ENCODE assay signal across 28 mouse cellular contexts in the genomic region with DNA sequence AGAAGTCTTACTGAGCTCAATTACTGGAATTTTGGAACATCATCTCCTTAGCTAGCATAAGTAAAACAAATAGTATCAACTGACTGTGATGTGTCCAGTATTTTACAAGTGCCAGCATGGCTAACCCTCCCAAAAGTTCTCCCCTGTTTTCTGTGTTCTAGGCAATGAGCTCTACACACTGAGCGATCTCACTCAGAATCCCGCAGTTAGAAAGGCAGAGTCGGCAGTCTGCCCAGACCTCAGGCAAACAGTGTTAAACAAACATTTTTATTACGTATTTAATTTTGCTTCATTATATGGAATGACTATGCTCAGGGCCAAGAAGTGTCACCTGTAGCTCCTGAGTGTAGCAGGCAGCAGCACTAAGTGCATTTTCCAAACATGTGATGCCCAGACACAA. TPM values are rescaled to one million over a fixed set of nuclear protein-coding genes. Genes with fewer than 3 reads are reported as not detected.
DNase-seq lines count a peak whose midpoint lies in the region; ATAC-seq and TF ChIP-seq lines count a peak whose summit lies in the region.
"Had no signal": no experiment of that assay in that cellular context is flagged by ENCODE, and none has a peak within 500 bp of the region (broad histone marks: within the 10 kb centered on the region; RNA-seq: fewer than 3 reads in every experiment).

No protein-coding gene starts in this region.

- TF ChIP-seq CTCF in lung, embryonic 14.5 days (IDR thresholded peaks at IDR 0.05; ENCODE audit: low read depth): no peak

- H3K4me1 ChIP-seq in lung, embryonic 14.5 days (ENCODE audit: insufficient read depth): no peaks in the 10 kb centered on the region
- H3K4me1 ChIP-seq in limb, embryonic 13.5 days: peaks cover 52% of the 10 kb centered on the region
- H3K4me1 ChIP-seq: embryonic facial prominence, embryonic 13.5 days; embryonic facial prominence, embryonic 15.5 days; forebrain, embryonic 12.5 days had no signal

- ATAC-seq in lung, embryonic 14.5 days (ENCODE audit: insufficient read depth): peak; percentile 31; the same call in 1 of the 2 replicates
- ATAC-seq in limb, embryonic 13.5 days (ENCODE audit: low FRiP score, low read depth): peak; percentile 51; the same call in 1 of the 2 replicates
- ATAC-seq: forebrain, embryonic 14.5 days had no signal

- H3K27me3 ChIP-seq in lung, embryonic 14.5 days (ENCODE audit: insufficient read depth, low read length): no peaks in the 10 kb centered on the region
- H3K27me3 ChIP-seq in limb, embryonic 13.5 days: no peaks in the 10 kb centered on the region
- H3K27me3 ChIP-seq: embryonic facial prominence, embryonic 13.5 days; embryonic facial prominence, embryonic 15.5 days had no signal

- H3K4me3 ChIP-seq in lung, embryonic 14.5 days (ENCODE audit: low read depth, low read length): no peak overlapping the region
- H3K4me3 ChIP-seq in limb, embryonic 13.5 days: no peak overlapping the region
- H3K4me3 ChIP-seq: embryonic facial prominence, embryonic 13.5 days; embryonic facial prominence, embryonic 15.5 days; erythroblast, embryonic 14.5 days; forebrain, embryonic 10.5 days; forebrain, embryonic 12.5 days had no signal

- no peak overlapping the region for H3K4me2 ChIP-seq in lung, embryonic 14.5 days
- no peak overlapping the region for H3K4me2 ChIP-seq in limb, embryonic 13.5 days (replicated peaks)
- H3K4me2 ChIP-seq: embryonic facial prominence, embryonic 13.5 days; embryonic facial prominence, embryonic 15.5 days; forebrain, embryonic 12.5 days had no signal

- no peak overlapping the region for H3K9ac ChIP-seq in lung, embryonic 14.5 days
- H3K9ac ChIP-seq in limb, embryonic 13.5 days: no peak overlapping the region
- H3K9ac ChIP-seq: embryonic facial prominence, embryonic 13.5 days; embryonic facial prominence, embryonic 15.5 days; forebrain, embryonic 12.5 days had no signal

- H3K27ac ChIP-seq in lung, embryonic 14.5 days (ENCODE audit: low read depth): no peak overlapping the region
- H3K27ac ChIP-seq in limb, embryonic 13.5 days: no peak overlapping the region
- H3K27ac ChIP-seq: embryonic facial prominence, embryonic 13.5 days; embryonic facial prominence, embryonic 15.5 days; forebrain, embryonic 10.5 days; forebrain, embryonic 12.5 days had no signal

- peak; percentile 22 for DNase-seq in lung, embryonic 14.5 days
- DNase-seq in lung, postnatal 10 days: no peak
- peak; percentile 6 for DNase-seq in thymus, postnatal 4 days
- DNase-seq in thymus, postnatal 36 days: no peak
- DNase-seq in left cerebral cortex, adult 8-10 months (ENCODE audit: low spot score in 2 of 2): no peak
- no peak for DNase-seq in right cerebral cortex, postnatal 36 days (ENCODE audit: low spot score in 2 of 2)
- DNase-seq: adrenal gland, adult 2 months; adrenal gland, postnatal 10 days; adrenal gland, postnatal 25 days; cerebellum, adult 11 months; cerebellum, adult 18-20 months; cerebellum, adult 8-10 months; cerebellum, adult 9-11 months; cerebellum, postnatal 14 days; cerebellum, postnatal 36 days; embryo, embryonic 11 days had no signal

- 68% methylated on average over 4 of the region's 4 CpGs for WGBS in lung, embryonic 14.5 days
- 49% methylated on average over 4 of the region's 4 CpGs for WGBS in limb, embryonic 13.5 days

- H3K9me3 ChIP-seq in lung, embryonic 14.5 days (ENCODE audit: low read depth, low read length): no peaks in the 10 kb centered on the region
- no peaks in the 10 kb centered on the region for H3K9me3 ChIP-seq in limb, embryonic 13.5 days
- H3K9me3 ChIP-seq: embryonic facial prominence, embryonic 13.5 days; embryonic facial prominence, embryonic 15.5 days; forebrain, embryonic 10.5 days; forebrain, embryonic 12.5 days had no signal

- H3K36me3 ChIP-seq in lung, embryonic 14.5 days (ENCODE audit: insufficient read depth): no peaks in the 10 kb centered on the region
- no peaks in the 10 kb centered on the region for H3K36me3 ChIP-seq in limb, embryonic 13.5 days
- H3K36me3 ChIP-seq: embryonic facial prominence, embryonic 13.5 days; embryonic facial prominence, embryonic 15.5 days; forebrain, embryonic 10.5 days; forebrain, embryonic 12.5 days had no signal

RNA-seq across cellular contexts. Expression of a gene that starts 47.3 kb away (rescaled TPM):
- not detected in 2 replicates for polyA plus RNA-seq in lung, embryonic 14.5 days (2014; fragmentation: Nextera tagmentation; extraction: Ambion mirVana)
- polyA plus RNA-seq in limb, embryonic 13.5 days (2015; fragmentation: Nextera tagmentation; extraction: Ambion mirVana): not detected in 2 replicates
- total RNA-seq in left cerebral cortex, adult 8-10 months (2022): not detected
- total RNA-seq: adrenal gland, adult 2 months; adrenal gland, postnatal 25 days; adrenal gland, postnatal 4 days; ES-E14; MEL had no signal
- polyA plus RNA-seq: adrenal gland, adult 2 months; C2C12; embryonic facial prominence, embryonic 11.5 days; embryonic facial prominence, embryonic 13.5 days; erythroblast, embryonic 14.5 days; forebrain, embryonic 10.5 days; forebrain, embryonic 12.5 days had no signal

Comparison
In these comparisons a context has a peak if more than half of its experiments do, and no peak if none do; other contexts are left out.
1. DNase-seq: peak in lung, embryonic 14.5 days (single experiment) and thymus, postnatal 4 days (single experiment); none in lung, postnatal 10 days (single experiment), thymus, postnatal 36 days (0 of 2), left cerebral cortex, adult 8-10 months (0 of 2) and right cerebral cortex, postnatal 36 days (0 of 2).